Mouse (Mus musculus): ENCODE results near the gene Exosc2. TPM values are rescaled to one million over a fixed set of nuclear protein-coding genes. Genes with fewer than 3 reads are reported as not detected.

The Exosc2 gene
- 41.4 TPM for polyA plus RNA-seq (2017; shearing (Covaris generic))

DNA sequence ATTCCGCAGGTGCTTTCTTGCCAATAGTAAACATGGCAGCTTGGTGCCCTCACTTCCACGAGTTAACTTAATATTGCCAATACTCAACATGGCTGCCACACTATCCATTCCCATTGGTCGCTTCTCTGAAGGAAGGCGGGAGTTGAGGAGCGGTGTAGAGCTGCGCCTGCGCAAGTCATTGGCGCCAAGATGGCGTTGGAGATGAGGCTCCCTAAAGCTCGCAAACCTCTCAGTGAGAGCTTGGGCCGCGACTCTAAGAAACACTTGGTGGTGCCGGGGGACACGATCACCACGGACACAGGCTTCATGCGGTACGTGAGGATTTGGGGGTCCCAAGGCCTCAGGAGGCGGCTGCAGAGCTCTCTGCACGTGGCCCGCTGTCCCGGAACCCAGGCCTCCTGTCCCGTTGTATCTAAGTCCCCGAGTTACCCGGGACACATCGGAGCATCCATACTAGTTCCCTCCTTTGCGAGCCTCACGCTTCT, at the start of gene Exosc2:
TSS of gene Exosc2 (plus strand) at position 165 of the 485 bp plus-strand sequence.

DNA sequence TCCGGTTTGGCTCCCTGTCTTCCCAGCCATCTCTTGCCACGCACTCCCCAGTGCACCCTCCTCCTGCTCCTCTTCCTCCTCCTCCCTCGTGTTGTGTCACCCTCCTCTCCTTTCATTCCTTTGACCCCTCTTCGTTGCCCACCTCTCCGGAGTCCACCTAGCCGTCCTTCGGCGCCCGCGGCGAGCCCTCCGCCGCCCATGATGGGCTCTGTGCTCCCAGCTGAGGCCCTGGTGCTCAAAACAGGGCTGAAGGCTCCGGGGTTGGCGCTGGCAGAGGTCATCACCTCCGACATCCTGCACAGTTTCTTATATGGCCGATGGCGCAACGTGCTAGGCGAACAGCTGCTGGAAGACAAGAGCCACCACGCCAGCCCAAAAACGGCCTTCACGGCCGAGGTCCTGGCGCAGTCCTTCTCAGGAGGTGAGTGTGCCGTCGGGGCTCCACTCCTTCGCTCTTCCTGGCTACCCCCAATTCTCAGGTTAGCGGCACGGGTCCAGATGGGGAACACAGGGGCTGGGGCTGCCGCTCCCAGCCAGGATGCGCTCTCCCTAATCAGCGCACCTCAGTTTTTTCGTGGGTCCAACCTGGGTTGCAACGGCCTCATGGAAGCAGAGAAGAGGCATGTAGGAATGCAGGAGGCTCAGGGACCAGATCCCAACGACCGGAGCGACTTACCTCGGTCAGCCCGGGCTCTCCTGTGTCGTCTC, 30.5 kb upstream of the Exosc2 start, which contains the start of gene Prdm12:
TSS of gene Prdm12 (plus strand) at position 137 of the 708 bp plus-strand sequence.

DNA sequence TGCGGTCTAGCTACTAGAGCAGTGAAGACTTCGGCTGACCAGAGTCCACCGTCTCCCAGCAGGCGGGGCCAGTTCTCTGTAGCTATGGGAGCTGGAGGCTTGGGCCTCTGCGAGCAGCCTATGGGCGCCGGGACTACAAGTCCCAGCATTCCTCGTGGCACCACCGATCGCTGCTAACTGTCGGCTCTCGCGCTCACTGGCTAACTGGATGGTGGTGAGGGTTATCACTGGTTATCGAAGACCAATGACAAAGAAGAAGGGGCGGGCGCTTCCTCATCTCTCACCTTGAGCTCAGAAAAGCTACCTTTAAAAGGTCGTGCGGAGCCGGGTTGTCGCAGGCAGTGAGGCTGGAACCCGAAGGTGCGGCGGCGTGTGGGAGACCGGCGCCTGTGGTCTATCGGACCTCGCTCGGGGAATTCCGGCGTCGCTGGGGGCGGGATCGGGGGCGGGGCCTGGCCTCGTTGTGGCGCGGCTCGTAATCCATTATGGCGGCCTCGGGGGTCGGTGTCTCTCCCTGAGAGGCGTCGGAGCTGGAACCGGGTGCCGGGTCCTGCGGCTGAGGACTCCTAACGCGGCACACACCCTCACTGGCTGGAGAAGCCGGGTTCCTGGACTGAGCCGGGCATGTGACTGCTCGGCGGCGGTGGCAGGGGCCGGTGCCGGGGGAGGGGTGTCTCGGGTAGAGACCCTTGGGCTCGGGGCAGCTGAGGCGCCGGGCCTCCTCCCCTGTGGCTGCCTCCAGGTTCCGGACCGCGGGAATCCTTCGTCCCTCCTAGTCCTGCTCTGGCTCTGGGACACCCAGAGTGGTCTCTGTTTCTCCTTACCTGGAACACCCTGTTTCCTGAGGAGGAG, 17.8 kb downstream of the Exosc2 start, which contains the start of gene Abl1:
TSS of gene Abl1 (plus strand) at position 303 of the 852 bp plus-strand sequence.

Other genes with a start within 250 kb of the Exosc2 start
- 117 TPM for gene Ass1, start 200.5 kb upstream of the Exosc2 start, polyA plus RNA-seq (2017; shearing (Covaris generic))
- 30.4 TPM for gene Fubp3, start 98.1 kb upstream of the Exosc2 start, polyA plus RNA-seq (2017; shearing (Covaris generic))
- not detected for gene Prdm12, start 30.7 kb upstream of the Exosc2 start, polyA plus RNA-seq (2017; shearing (Covaris generic))
- 19.7 TPM for gene Abl1, start 17.7 kb downstream of the Exosc2 start, polyA plus RNA-seq (2017; shearing (Covaris generic))
- 0.18 TPM for gene Qrfp, start 139.9 kb downstream of the Exosc2 start, polyA plus RNA-seq (2017; shearing (Covaris generic))
- gene Fibcd1, start 175.3 kb downstream of the Exosc2 start, polyA plus RNA-seq (2017; shearing (Covaris generic)), result 1.1 TPM
- 0.04 TPM for gene Lamc3, start 216.6 kb downstream of the Exosc2 start, polyA plus RNA-seq (2017; shearing (Covaris generic))

Measured in CD4-positive, CD25-positive, alpha-beta regulatory T cell (primary cell).